Mouse (Mus musculus) inflammation-experienced regulatory T-cells, adult 16 weeks (primary cell): ENCODE measurements around the gene Olfr347. TPM values are rescaled to one million over a fixed set of nuclear protein-coding genes. Genes with fewer than 3 reads are reported as not detected.

Experiments used
- polyA plus RNA-seq: library from polyadenylated mRNA; unstranded; fragments of 100-300 nt; shearing (Covaris generic); gene quantifications from one replicate; pipeline ENCODE4 v1.2.1, GENCODE M21; 2017

Gene Olfr347
- not detected for polyA plus RNA-seq

GRCm38 (mm10) chr2:36731602-36732001, at the start of gene Olfr347:
Gene Olfr347, plus strand, starts transcription at chr2:36731902.

DNA sequence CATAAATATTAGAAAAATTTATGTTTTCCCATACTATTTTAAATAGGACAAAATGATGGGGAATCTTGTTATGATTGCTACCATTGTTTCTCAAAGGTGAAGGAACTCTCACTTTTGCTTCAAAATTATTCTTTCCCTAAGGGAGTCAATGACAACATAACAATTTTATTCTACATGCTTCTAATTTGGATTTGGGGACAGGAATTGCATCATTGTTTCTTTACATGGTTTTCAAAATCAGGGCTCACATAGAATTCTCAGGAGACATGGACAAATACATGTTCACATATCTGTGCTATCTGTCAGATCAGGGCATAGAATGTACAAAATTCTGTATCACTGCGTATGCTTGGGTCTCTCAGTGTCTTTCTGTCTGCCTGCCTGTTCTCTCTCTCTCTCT, 46.2 kb upstream of the Olfr347 start, which contains the start of gene Olfr346:
Gene Olfr346 (plus strand): TSS at position 301 of the 400 bp plus-strand sequence.

GRCm38 (mm10) chr2:36783976-36784375, 52.3 kb downstream of the Olfr347 start, which contains the start of gene Olfr348:
Gene Olfr348, plus strand, starts transcription at chr2:36784276.

Other genes starting within 250 kb of the Olfr347 start
- not detected for gene Olfr341, start 249.4 kb upstream of the Olfr347 start, polyA plus RNA-seq
- not detected for gene Olfr342, start 206.9 kb upstream of the Olfr347 start, polyA plus RNA-seq
- not detected for gene Olfr344, start 165.2 kb upstream of the Olfr347 start, polyA plus RNA-seq
- gene Olfr345, start 91.9 kb upstream of the Olfr347 start, polyA plus RNA-seq, result not detected
- gene Olfr346, start 46.1 kb upstream of the Olfr347 start, polyA plus RNA-seq, result not detected
- gene Olfr348, start 52.4 kb downstream of the Olfr347 start, polyA plus RNA-seq, result not detected
- not detected for gene Olfr50, start 58.6 kb downstream of the Olfr347 start, polyA plus RNA-seq
- not detected for gene Olfr3, start 85.1 kb downstream of the Olfr347 start, polyA plus RNA-seq
- gene Olfr350, start 114.4 kb downstream of the Olfr347 start, polyA plus RNA-seq, result not detected
- gene Olfr351, start 130.8 kb downstream of the Olfr347 start, polyA plus RNA-seq, result not detected
- not detected for gene Olfr352, start 136.6 kb downstream of the Olfr347 start, polyA plus RNA-seq
- gene Olfr353, start 161.0 kb downstream of the Olfr347 start, polyA plus RNA-seq, result not detected
- not detected for gene Olfr354, start 173.8 kb downstream of the Olfr347 start, polyA plus RNA-seq
- not detected for gene Olfr355, start 197.0 kb downstream of the Olfr347 start, polyA plus RNA-seq
- gene Olfr356, start 205.2 kb downstream of the Olfr347 start, polyA plus RNA-seq, result not detected